In genomic region chr5:112679251-112679650, GRCm38 (mm10) we compare ENCODE assay signal across 18 mouse cellular contexts.
DNase-seq lines count a peak whose midpoint lies in the region; ATAC-seq and TF ChIP-seq lines count a peak whose summit lies in the region.
"Had no signal": no experiment of that assay in that cellular context is flagged by ENCODE, and none has a peak within 500 bp of the region (broad histone marks: within the 10 kb centered on the region; RNA-seq: fewer than 3 reads in every experiment).

No protein-coding gene starts in this region.

- no peaks in the 10 kb centered on the region for H3K9me3 ChIP-seq in intestine, postnatal 0 days (ENCODE audit: control insufficient read depth)
- H3K9me3 ChIP-seq in intestine, embryonic 16.5 days (ENCODE audit: control insufficient read depth, low read length) = no peaks in the 10 kb centered on the region
- no peaks in the 10 kb centered on the region for H3K9me3 ChIP-seq in midbrain, embryonic 11.5 days (ENCODE audit: control insufficient read depth, low read length)
- H3K9me3 ChIP-seq in midbrain, embryonic 15.5 days = no peaks in the 10 kb centered on the region
- H3K9me3 ChIP-seq: embryonic facial prominence, embryonic 13.5 days; embryonic facial prominence, embryonic 15.5 days; forebrain, embryonic 12.5 days had no signal

- H3K27ac ChIP-seq in intestine, postnatal 0 days (ENCODE audit: low read depth, low read length) = peak overlapping the region; percentile 54; the same call in 1 of the 2 replicates
- H3K27ac ChIP-seq in intestine, embryonic 16.5 days (ENCODE audit: low read length) = no peak overlapping the region
- no peak overlapping the region for H3K27ac ChIP-seq in midbrain, embryonic 11.5 days (ENCODE audit: low read depth, low read length)
- no peak overlapping the region for H3K27ac ChIP-seq in midbrain, embryonic 15.5 days
- H3K27ac ChIP-seq: embryonic facial prominence, embryonic 13.5 days; embryonic facial prominence, embryonic 15.5 days; forebrain, embryonic 10.5 days; forebrain, embryonic 12.5 days had no signal

- peak; percentile 59 to 72 for DNase-seq in cerebellum, postnatal 14 days
- no peak for DNase-seq in cerebellum, adult 9-10 months
- DNase-seq in midbrain, embryonic 11.5 days (ENCODE audit: low spot score, missing footprints) = peak; percentile 28
- DNase-seq: adrenal gland, adult 2 months; adrenal gland, postnatal 10 days; adrenal gland, postnatal 25 days; cerebellum, adult 11 months; embryo, embryonic 11 days had no signal

- no peak for TF ChIP-seq CTCF in intestine, postnatal 0 days (IDR thresholded peaks at IDR 0.05; ENCODE audit: low read depth)

- WGBS in intestine, postnatal 0 days = 80% methylated on average over 2 of the region's 2 CpGs
- 88% methylated on average over 2 of the region's 2 CpGs for whole genome bisulfite sequencing in intestine, embryonic 16.5 days
- WGBS in midbrain, embryonic 11.5 days = 98% methylated on average over 2 of the region's 2 CpGs
- 77% methylated on average over 2 of the region's 2 CpGs for WGBS in midbrain, embryonic 15.5 days

- no peak overlapping the region for H3K9ac ChIP-seq in intestine, postnatal 0 days (ENCODE audit: low read depth, low read length)
- H3K9ac ChIP-seq in intestine, embryonic 16.5 days (ENCODE audit: low read depth, low read length) = no peak overlapping the region
- H3K9ac ChIP-seq in midbrain, embryonic 11.5 days (ENCODE audit: low read length) = no peak overlapping the region
- no peak overlapping the region for H3K9ac ChIP-seq in midbrain, embryonic 15.5 days
- H3K9ac ChIP-seq: embryonic facial prominence, embryonic 13.5 days; embryonic facial prominence, embryonic 15.5 days; forebrain, embryonic 12.5 days had no signal

- H3K27me3 ChIP-seq in intestine, postnatal 0 days (replicated peaks; ENCODE audit: control insufficient read depth, insufficient read depth, low read length) = no peaks in the 10 kb centered on the region
- no peaks in the 10 kb centered on the region for H3K27me3 ChIP-seq in intestine, embryonic 16.5 days (replicated peaks; ENCODE audit: control insufficient read depth, insufficient read depth, low read length)
- no peaks in the 10 kb centered on the region for H3K27me3 ChIP-seq in midbrain, embryonic 11.5 days (ENCODE audit: control insufficient read depth, insufficient read depth, low read length)
- no peaks in the 10 kb centered on the region for H3K27me3 ChIP-seq in midbrain, embryonic 15.5 days (replicated peaks)
- H3K27me3 ChIP-seq: embryonic facial prominence, embryonic 13.5 days; embryonic facial prominence, embryonic 15.5 days; forebrain, embryonic 12.5 days had no signal

- ATAC-seq in intestine, postnatal 0 days = no peak
- no peak for ATAC-seq in intestine, embryonic 16.5 days
- no peak for ATAC-seq in midbrain, embryonic 11.5 days (ENCODE audit: low FRiP score)
- ATAC-seq in midbrain, embryonic 15.5 days (replicated peaks) = no peak
- ATAC-seq: forebrain, embryonic 14.5 days; forebrain, embryonic 16.5 days had no signal

- 0 out of 2 replicates have a peak, but pooled peaks cover 2% of the 10 kb centered on the region for H3K4me1 ChIP-seq in intestine, postnatal 0 days (replicated peaks; ENCODE audit: control insufficient read depth, insufficient read depth, low read length)
- peaks cover 9% of the 10 kb centered on the region; the same call in 1 of the 2 replicates for H3K4me1 ChIP-seq in intestine, embryonic 16.5 days (ENCODE audit: control insufficient read depth, insufficient read depth, low read length)
- no peaks in the 10 kb centered on the region for H3K4me1 ChIP-seq in midbrain, embryonic 11.5 days (ENCODE audit: control insufficient read depth, insufficient read depth, low read length)
- H3K4me1 ChIP-seq in midbrain, embryonic 15.5 days = peaks cover 17% of the 10 kb centered on the region
- H3K4me1 ChIP-seq: embryonic facial prominence, embryonic 13.5 days; embryonic facial prominence, embryonic 15.5 days had no signal

- H3K36me3 ChIP-seq in intestine, postnatal 0 days (ENCODE audit: control insufficient read depth, insufficient read depth) = no peaks in the 10 kb centered on the region
- no peaks in the 10 kb centered on the region for H3K36me3 ChIP-seq in intestine, embryonic 16.5 days (ENCODE audit: control insufficient read depth, insufficient read depth, low read length)
- H3K36me3 ChIP-seq in midbrain, embryonic 11.5 days (ENCODE audit: control insufficient read depth, insufficient read depth, low read length) = no peaks in the 10 kb centered on the region
- no peaks in the 10 kb centered on the region for H3K36me3 ChIP-seq in midbrain, embryonic 15.5 days (replicated peaks)
- H3K36me3 ChIP-seq: embryonic facial prominence, embryonic 13.5 days; embryonic facial prominence, embryonic 15.5 days; forebrain, embryonic 10.5 days; forebrain, embryonic 12.5 days had no signal

- H3K4me3 ChIP-seq in intestine, postnatal 0 days (ENCODE audit: low read depth, low read length) = no peak overlapping the region
- no peak overlapping the region for H3K4me3 ChIP-seq in intestine, embryonic 16.5 days (ENCODE audit: low read length)
- H3K4me3 ChIP-seq in midbrain, embryonic 11.5 days (ENCODE audit: low read depth, low read length) = no peak overlapping the region
- H3K4me3 ChIP-seq in midbrain, embryonic 15.5 days = no peak overlapping the region
- H3K4me3 ChIP-seq: embryonic facial prominence, embryonic 13.5 days; embryonic facial prominence, embryonic 15.5 days; erythroblast, embryonic 14.5 days; forebrain, embryonic 10.5 days; forebrain, embryonic 12.5 days had no signal

- no peak overlapping the region for H3K4me2 ChIP-seq in intestine, postnatal 0 days (replicated peaks; ENCODE audit: low read depth)
- no peak overlapping the region for H3K4me2 ChIP-seq in intestine, embryonic 16.5 days (ENCODE audit: low read depth, low read length)
- H3K4me2 ChIP-seq in midbrain, embryonic 11.5 days = no peak overlapping the region
- H3K4me2 ChIP-seq in midbrain, embryonic 15.5 days = no peak overlapping the region
- H3K4me2 ChIP-seq: embryonic facial prominence, embryonic 13.5 days; embryonic facial prominence, embryonic 15.5 days; forebrain, embryonic 12.5 days had no signal
